Mouse (Mus musculus): ENCODE measurements around the gene Sipa1l1. TPM values are rescaled to one million over a fixed set of nuclear protein-coding genes. Genes with fewer than 3 reads are reported as not detected.

The Sipa1l1 gene
- total and polyA plus RNA-seq, 3 experiments = 141 to 365 (median 161) TPM

- Histone ChIP-seq H3K36me3 (replicated peaks) (peaks cover 88% of the 10 kb centered on the region), H3K27me3 (ENCODE audit: insufficient read depth, low read length) (no peaks in the 10 kb centered on the region), H3K9me3 (replicated peaks) (no peaks in the 10 kb centered on the region), H3K4me3 (ENCODE audit: low read depth, low read length) (no peak overlapping the region), H3K4me1 (ENCODE audit: insufficient read depth, low read depth, low read length) (peaks cover 91% of the 10 kb centered on the region)
- no peak for DNase-seq (ENCODE audit: low spot score)
- no peak for ATAC-seq (ENCODE audit: extremely low read depth, insufficient number of reproducible peaks, low FRiP score, poor library complexity, severe bottlenecking)
- TF ChIP-seq TAL1 (conservative IDR thresholded peaks at IDR 0.05; ENCODE audit: low read depth, low read length) = no peak
- TF ChIP-seq GATA2 (IDR thresholded peaks at IDR 0.05; ENCODE audit: borderline replicate concordance, low read depth, low read length) = no peak
- no peak for TF ChIP-seq GATA1 (IDR thresholded peaks at IDR 0.05; ENCODE audit: borderline replicate concordance, low read length)
- TF ChIP-seq CTCF (IDR thresholded peaks at IDR 0.05; ENCODE audit: low read depth, low read length) = no peak
- no peak for TF ChIP-seq POLR2AphosphoS5 (IDR thresholded peaks at IDR 0.05; ENCODE audit: insufficient replicate concordance, low read depth, low read length)
Observed at GRCm38 (mm10) chr12:82199286-82199685, 30.2 kb downstream of the Sipa1l1 start.

DNA sequence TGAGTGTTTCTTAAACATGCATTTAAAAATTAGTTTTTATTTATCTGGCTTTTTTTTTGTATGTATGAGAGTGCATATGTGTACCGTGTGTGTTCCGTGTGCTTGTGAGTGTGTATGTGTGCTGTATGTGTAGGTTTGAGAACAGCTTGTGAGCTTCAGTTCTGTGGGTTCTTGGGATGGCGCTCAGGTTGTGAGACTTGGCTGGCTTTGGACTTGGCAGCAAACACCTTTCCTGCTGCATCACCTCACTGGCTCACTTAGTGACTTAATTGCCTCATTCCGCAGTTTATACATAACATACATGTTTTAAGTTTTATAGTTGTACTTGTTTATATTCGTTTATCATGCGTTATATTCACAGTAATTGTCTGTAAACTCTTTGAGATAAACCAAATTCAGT lies 35.0 kb downstream of the Sipa1l1 start:
- no peak for TF ChIP-seq POLR2AphosphoS5 (IDR thresholded peaks at IDR 0.05; ENCODE audit: insufficient replicate concordance, low read depth, low read length)
- no peak for TF ChIP-seq GATA1 (IDR thresholded peaks at IDR 0.05; ENCODE audit: borderline replicate concordance, low read length)
- no peak for TF ChIP-seq GATA2 (IDR thresholded peaks at IDR 0.05; ENCODE audit: borderline replicate concordance, low read depth, low read length)
- DNase-seq (ENCODE audit: low spot score) (no peak), ATAC-seq (ENCODE audit: extremely low read depth, insufficient number of reproducible peaks, low FRiP score, poor library complexity, severe bottlenecking) (no peak)
- no peaks in the 10 kb centered on the region for H3K27me3 ChIP-seq (ENCODE audit: insufficient read depth, low read length)
- no peak overlapping the region for H3K4me3 ChIP-seq (ENCODE audit: low read depth, low read length)
- H3K4me1 ChIP-seq (ENCODE audit: insufficient read depth, low read depth, low read length) = peaks cover 71% of the 10 kb centered on the region
- H3K9me3 ChIP-seq (replicated peaks) = no peaks in the 10 kb centered on the region
- peaks cover 76% of the 10 kb centered on the region for H3K36me3 ChIP-seq (replicated peaks)

GRCm38 (mm10) chr12:82206857-82207647 lies 37.9 kb downstream of the Sipa1l1 start:
- Histone ChIP-seq H3K4me3 (ENCODE audit: low read depth, low read length) (no peak overlapping the region), H3K27me3 (ENCODE audit: insufficient read depth, low read length) (no peaks in the 10 kb centered on the region), H3K4me1 (ENCODE audit: insufficient read depth, low read depth, low read length) (peaks cover 71% of the 10 kb centered on the region), H3K36me3 (replicated peaks) (peaks cover 79% of the 10 kb centered on the region), H3K9me3 (replicated peaks) (no peaks in the 10 kb centered on the region)
- DNase-seq (ENCODE audit: low spot score) (no peak), ATAC-seq (ENCODE audit: extremely low read depth, insufficient number of reproducible peaks, low FRiP score, poor library complexity, severe bottlenecking) (no peak)
- TF ChIP-seq GATA1 (IDR thresholded peaks at IDR 0.05; ENCODE audit: borderline replicate concordance, low read length) (no peak), POLR2AphosphoS5 (IDR thresholded peaks at IDR 0.05; ENCODE audit: insufficient replicate concordance, low read depth, low read length) (no peak), CTCF (IDR thresholded peaks at IDR 0.05; ENCODE audit: low read depth, low read length) (no peak), TAL1 (conservative IDR thresholded peaks at IDR 0.05; ENCODE audit: low read depth, low read length) (no peak), GATA2 (IDR thresholded peaks at IDR 0.05; ENCODE audit: borderline replicate concordance, low read depth, low read length) (no peak)

DNA sequence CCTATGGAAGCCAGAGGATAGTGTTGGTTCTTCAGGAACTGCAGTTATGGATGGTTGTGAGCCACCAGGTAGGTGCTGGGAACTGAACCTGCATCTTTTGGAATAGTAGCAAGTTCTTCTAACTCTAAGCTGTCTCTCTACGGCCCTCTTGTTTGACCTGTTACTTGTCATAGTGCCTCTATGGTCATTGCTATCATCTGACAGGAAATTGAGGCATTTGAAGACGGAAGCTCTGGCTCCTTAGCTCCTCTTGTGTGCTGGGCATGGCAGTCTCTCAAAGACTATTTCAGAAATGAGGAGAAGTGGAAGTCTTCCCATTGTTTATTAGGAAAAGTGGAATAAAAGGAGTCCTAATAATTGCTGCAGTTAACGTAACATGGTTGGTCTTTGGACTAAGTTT lies 38.9 kb downstream of the Sipa1l1 start:
- no peak for ATAC-seq (ENCODE audit: extremely low read depth, insufficient number of reproducible peaks, low FRiP score, poor library complexity, severe bottlenecking)
- Histone ChIP-seq H3K27me3 (ENCODE audit: insufficient read depth, low read length) (no peaks in the 10 kb centered on the region), H3K4me3 (ENCODE audit: low read depth, low read length) (no peak overlapping the region), H3K36me3 (replicated peaks) (peaks cover 81% of the 10 kb centered on the region), H3K9me3 (replicated peaks) (no peaks in the 10 kb centered on the region), H3K4me1 (ENCODE audit: insufficient read depth, low read depth, low read length) (peaks cover 70% of the 10 kb centered on the region)
- no peak for DNase-seq (ENCODE audit: low spot score)
- TF ChIP-seq GATA2 (IDR thresholded peaks at IDR 0.05; ENCODE audit: borderline replicate concordance, low read depth, low read length) (no peak), POLR2AphosphoS5 (IDR thresholded peaks at IDR 0.05; ENCODE audit: insufficient replicate concordance, low read depth, low read length) (no peak), CTCF (IDR thresholded peaks at IDR 0.05; ENCODE audit: low read depth, low read length) (no peak), TAL1 (conservative IDR thresholded peaks at IDR 0.05; ENCODE audit: low read depth, low read length) (no peak), GATA1 (IDR thresholded peaks at IDR 0.05; ENCODE audit: borderline replicate concordance, low read length) (no peak)

- Histone ChIP-seq H3K27me3 (ENCODE audit: insufficient read depth, low read length) (no peaks in the 10 kb centered on the region), H3K4me3 (ENCODE audit: low read depth, low read length) (no peak overlapping the region), H3K9me3 (replicated peaks) (no peaks in the 10 kb centered on the region), H3K4me1 (ENCODE audit: insufficient read depth, low read depth, low read length) (peaks cover 70% of the 10 kb centered on the region), H3K36me3 (replicated peaks) (peaks cover 81% of the 10 kb centered on the region)
- TF ChIP-seq GATA2 (IDR thresholded peaks at IDR 0.05; ENCODE audit: borderline replicate concordance, low read depth, low read length) (no peak), CTCF (IDR thresholded peaks at IDR 0.05; ENCODE audit: low read depth, low read length) (no peak), TAL1 (conservative IDR thresholded peaks at IDR 0.05; ENCODE audit: low read depth, low read length) (no peak), GATA1 (IDR thresholded peaks at IDR 0.05; ENCODE audit: borderline replicate concordance, low read length) (no peak), POLR2AphosphoS5 (IDR thresholded peaks at IDR 0.05; ENCODE audit: insufficient replicate concordance, low read depth, low read length) (no peak)
- no peak for ATAC-seq (ENCODE audit: extremely low read depth, insufficient number of reproducible peaks, low FRiP score, poor library complexity, severe bottlenecking)
- no peak for DNase-seq (ENCODE audit: low spot score)
Observed at GRCm38 (mm10) chr12:82208611-82209010, 39.5 kb downstream of the Sipa1l1 start.

GRCm38 (mm10) chr12:82209753-82210152 lies 40.6 kb downstream of the Sipa1l1 start:
- no peak for TF ChIP-seq GATA2 (IDR thresholded peaks at IDR 0.05; ENCODE audit: borderline replicate concordance, low read depth, low read length)
- Histone ChIP-seq H3K27me3 (ENCODE audit: insufficient read depth, low read length) (no peaks in the 10 kb centered on the region), H3K4me1 (ENCODE audit: insufficient read depth, low read depth, low read length) (peaks cover 70% of the 10 kb centered on the region), H3K36me3 (replicated peaks) (peaks cover 82% of the 10 kb centered on the region), H3K9me3 (replicated peaks) (no peaks in the 10 kb centered on the region; the same call in 1 of the 2 replicates), H3K4me3 (ENCODE audit: low read depth, low read length) (no peak overlapping the region)
- DNase-seq (ENCODE audit: low spot score) (no peak), ATAC-seq (ENCODE audit: extremely low read depth, insufficient number of reproducible peaks, low FRiP score, poor library complexity, severe bottlenecking) (no peak; the same call in 1 of the 2 replicates)

Measured in G1E (cell line).